25 mouse cellular contexts compared by ENCODE assay signal in the genomic region with DNA sequence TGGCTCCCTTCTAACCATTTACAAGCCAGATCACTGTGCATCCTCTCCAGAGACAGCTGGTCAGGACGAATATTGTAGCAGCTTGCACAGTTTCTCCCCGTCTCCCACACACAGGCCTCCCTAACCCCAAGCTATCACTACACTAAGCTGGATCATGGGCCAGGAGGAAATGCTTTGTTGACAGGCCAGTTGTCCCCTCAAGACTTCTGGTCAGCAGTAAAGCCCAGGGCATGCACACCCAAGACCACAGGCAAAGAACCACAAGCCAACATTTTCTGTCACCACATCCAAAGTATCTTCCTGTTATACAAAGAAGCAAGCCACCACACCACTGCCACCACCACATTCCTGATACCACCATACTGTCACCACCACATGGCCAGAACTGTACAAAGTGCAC.
"Had no signal": no experiment of that assay in that cellular context is flagged by ENCODE, and none has a peak within 500 bp of the region (broad histone marks: within the 10 kb centered on the region; RNA-seq: fewer than 3 reads in every experiment).

No protein-coding gene starts in this region.

- H3K36me3 ChIP-seq: heart, embryonic 10.5 days; heart, embryonic 12.5 days; hindbrain, embryonic 10.5 days; hindbrain, embryonic 12.5 days; intestine, embryonic 15.5 days; limb, embryonic 13.5 days; limb, embryonic 15.5 days; liver, embryonic 12.5 days had no signal

- DNase-seq: gastrocnemius, adult 2 months; gastrocnemius, postnatal 10 days; gastrocnemius, postnatal 25 days; heart, adult 18-20 months; heart, postnatal 10 days; heart, postnatal 4 days; kidney, adult 18-20 months; kidney, adult 8-10 months; kidney, postnatal 25 days had no signal

- H3K27ac ChIP-seq: gastrocnemius, adult 2 months; heart, embryonic 10.5 days; hindbrain, embryonic 10.5 days; hindbrain, embryonic 12.5 days; hindbrain, embryonic 14.5 days; intestine, embryonic 15.5 days; kidney, postnatal 0 days; layer of hippocampus, adult 2 months; left cerebral cortex, adult 2 months; limb, embryonic 13.5 days; limb, embryonic 15.5 days; liver, embryonic 12.5 days; liver, embryonic 14.5 days had no signal

- ATAC-seq: hindbrain, embryonic 16.5 days; inflammation-experienced regulatory T-cells, adult 6 months; intestine, embryonic 15.5 days; intestine, postnatal 0 days; liver, embryonic 12.5 days had no signal

- H3K9me3 ChIP-seq: heart, embryonic 10.5 days; heart, embryonic 12.5 days; hindbrain, embryonic 10.5 days; hindbrain, embryonic 12.5 days; intestine, embryonic 15.5 days; limb, embryonic 13.5 days; limb, embryonic 15.5 days; liver, embryonic 12.5 days had no signal

- H3K27me3 ChIP-seq: hindbrain, embryonic 12.5 days; intestine, embryonic 15.5 days; liver, embryonic 12.5 days had no signal

- H3K4me1 ChIP-seq: intestine, embryonic 15.5 days; limb, embryonic 15.5 days; liver, embryonic 12.5 days had no signal

- H3K9ac ChIP-seq: heart, embryonic 12.5 days; hindbrain, embryonic 12.5 days; hindbrain, embryonic 14.5 days; intestine, embryonic 15.5 days; limb, embryonic 13.5 days; limb, embryonic 15.5 days; liver, embryonic 12.5 days; liver, embryonic 14.5 days had no signal

- H3K4me2 ChIP-seq: heart, embryonic 12.5 days; hindbrain, embryonic 12.5 days; hindbrain, embryonic 14.5 days; intestine, embryonic 15.5 days; limb, embryonic 13.5 days; limb, embryonic 15.5 days; liver, embryonic 12.5 days had no signal

- H3K4me3 ChIP-seq: gastrocnemius, adult 2 months; heart, embryonic 10.5 days; heart, embryonic 12.5 days; hindbrain, embryonic 10.5 days; hindbrain, embryonic 12.5 days; intestine, embryonic 15.5 days; layer of hippocampus, adult 2 months; left cerebral cortex, adult 2 months; limb, embryonic 13.5 days; limb, embryonic 15.5 days; liver, embryonic 12.5 days had no signal
